Mouse (Mus musculus): ENCODE data around the gene Lsm7. TPM values are rescaled to one million over a fixed set of nuclear protein-coding genes. Genes with fewer than 3 reads are reported as not detected.

The Lsm7 gene
- polyA plus RNA-seq, 1 experiment, result 67.0 TPM

DNA sequence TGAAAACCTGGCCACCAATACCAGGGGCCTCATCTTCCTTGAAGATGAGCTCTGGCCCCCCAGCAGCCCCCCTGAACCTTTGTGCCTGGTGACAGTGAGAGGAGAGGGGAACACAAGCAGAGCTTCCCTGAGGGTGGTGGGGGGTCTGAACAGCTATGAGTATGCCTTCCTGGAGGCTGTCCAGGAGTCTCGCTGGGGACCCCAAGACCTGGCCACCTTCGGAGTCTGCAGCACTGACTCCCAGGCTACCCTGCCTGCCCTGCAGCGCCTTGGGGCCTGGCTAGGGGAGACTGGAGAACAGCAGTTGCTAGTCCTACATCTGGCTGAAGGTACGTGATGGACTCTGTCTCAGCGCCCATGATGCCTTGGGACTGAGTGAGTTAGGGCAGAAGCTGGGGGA lies 49.7 kb downstream of the Lsm7 start:
- no peak overlapping the region for H3K4me3 ChIP-seq (ENCODE audit: control insufficient read depth, low read depth, low read length)
- TF ChIP-seq CTCF (IDR thresholded peaks at IDR 0.05; ENCODE audit: control insufficient read depth, insufficient read depth, insufficient replicate concordance, low read depth, low read length), result no peak
- no peak for TF ChIP-seq POLR2A (IDR thresholded peaks at IDR 0.05; ENCODE audit: control insufficient read depth, low read depth, low read length)
- H3K27ac ChIP-seq (ENCODE audit: control insufficient read depth, insufficient read depth, low read depth, low read length), result 0 out of 2 replicates have a peak overlapping the region, but pooled peaks have one; percentile 7
- no peaks in the 10 kb centered on the region; the same call in 1 of the 2 replicates for H3K36me3 ChIP-seq (ENCODE audit: control insufficient read depth, insufficient read depth, low read length)
- no peaks in the 10 kb centered on the region for H3K27me3 ChIP-seq (ENCODE audit: control insufficient read depth, insufficient read depth, low read length)
- peaks cover 39% of the 10 kb centered on the region for H3K4me1 ChIP-seq (ENCODE audit: control insufficient read depth, insufficient read depth, low read length)

DNA sequence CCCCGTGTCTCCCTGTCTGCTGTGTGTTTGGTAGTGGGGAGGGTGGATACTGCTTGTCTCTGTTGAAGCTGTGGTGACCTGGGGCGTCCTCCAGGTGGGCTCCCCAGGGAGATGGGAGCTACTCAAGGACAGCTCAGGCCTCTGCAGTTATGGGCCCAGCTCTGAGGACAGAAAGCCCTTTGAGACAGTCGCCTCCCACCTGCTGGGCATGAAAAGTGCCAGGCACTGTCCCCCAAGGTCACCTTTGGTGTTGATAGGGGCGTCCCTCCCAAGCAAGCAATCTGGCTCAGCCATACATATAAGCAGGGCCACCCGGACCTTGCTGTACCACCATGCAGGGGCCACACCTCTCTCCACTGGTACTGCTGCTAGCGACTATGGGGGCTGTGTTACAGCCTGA lies 50.1 kb downstream of the Lsm7 start, which contains the start of gene Amh:
TSS of gene Amh (plus strand) at position 328 of the 400 bp plus-strand sequence.
- no peaks in the 10 kb centered on the region for H3K27me3 ChIP-seq (ENCODE audit: control insufficient read depth, insufficient read depth, low read length)
- TF ChIP-seq CTCF (IDR thresholded peaks at IDR 0.05; ENCODE audit: control insufficient read depth, insufficient read depth, insufficient replicate concordance, low read depth, low read length), result no peak
- TF ChIP-seq POLR2A (IDR thresholded peaks at IDR 0.05; ENCODE audit: control insufficient read depth, low read depth, low read length), result no peak
- H3K4me3 ChIP-seq (ENCODE audit: control insufficient read depth, low read depth, low read length), result no peak within 1 kb of the TSS
- peak within 1 kb of the TSS; percentile 7; the same call in 1 of the 2 replicates for H3K27ac ChIP-seq (ENCODE audit: control insufficient read depth, insufficient read depth, low read depth, low read length)
- no peaks in the 10 kb centered on the region; the same call in 1 of the 2 replicates for H3K36me3 ChIP-seq (ENCODE audit: control insufficient read depth, insufficient read depth, low read length)
- peaks cover 38% of the 10 kb centered on the region for H3K4me1 ChIP-seq (ENCODE audit: control insufficient read depth, insufficient read depth, low read length)

DNA sequence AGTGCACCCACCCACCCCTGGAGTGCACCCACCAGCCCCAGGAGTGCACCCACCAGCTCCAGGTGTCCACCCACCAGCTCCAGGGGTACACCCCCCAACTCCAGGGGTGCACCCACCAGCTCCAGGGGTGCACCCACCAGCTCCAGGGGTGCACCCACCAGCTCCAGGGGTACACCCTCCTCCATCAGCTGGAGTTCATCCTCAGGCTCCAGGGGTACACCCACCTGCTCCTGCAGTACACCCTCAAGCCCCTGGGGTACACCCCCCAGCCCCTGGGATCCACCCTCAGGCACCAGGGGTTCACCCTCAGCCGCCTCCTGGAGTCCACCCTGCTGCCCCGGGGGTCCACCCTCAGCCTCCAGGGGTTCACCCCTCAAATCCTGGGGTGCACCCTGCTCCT lies 50.7 kb downstream of the Lsm7 start:
- no peak for TF ChIP-seq POLR2A (IDR thresholded peaks at IDR 0.05; ENCODE audit: control insufficient read depth, low read depth, low read length)
- no peak for TF ChIP-seq CTCF (IDR thresholded peaks at IDR 0.05; ENCODE audit: control insufficient read depth, insufficient read depth, insufficient replicate concordance, low read depth, low read length)

DNA sequence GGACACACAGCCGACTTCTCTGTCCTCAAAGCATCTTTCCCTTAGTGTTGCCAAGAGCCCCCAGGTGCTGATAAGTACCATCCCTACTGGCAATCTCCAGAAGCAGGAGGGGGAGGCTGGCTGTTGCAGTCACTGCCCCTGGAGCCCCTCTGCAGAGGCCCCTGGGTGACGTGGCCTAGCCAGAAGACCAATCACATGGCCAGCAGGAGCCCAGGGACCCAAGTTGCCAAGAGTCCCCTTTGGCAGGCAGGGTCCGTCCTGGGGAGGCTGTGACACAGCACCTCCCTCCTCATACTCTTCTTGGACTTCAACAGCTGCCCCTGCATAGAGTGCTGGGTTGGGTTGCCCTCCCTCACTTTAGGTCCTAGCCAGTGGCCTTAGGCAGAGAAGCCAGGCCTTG lies 52.0 kb downstream of the Lsm7 start:
- Histone ChIP-seq H3K27me3 (ENCODE audit: control insufficient read depth, insufficient read depth, low read length) (no peaks in the 10 kb centered on the region), H3K4me1 (ENCODE audit: control insufficient read depth, insufficient read depth, low read length) (peaks cover 31% of the 10 kb centered on the region), H3K27ac (ENCODE audit: control insufficient read depth, insufficient read depth, low read depth, low read length) (no peak overlapping the region), H3K4me3 (ENCODE audit: control insufficient read depth, low read depth, low read length) (no peak overlapping the region), H3K36me3 (ENCODE audit: control insufficient read depth, insufficient read depth, low read length) (no peaks in the 10 kb centered on the region; the same call in 1 of the 2 replicates)
- TF ChIP-seq CTCF (IDR thresholded peaks at IDR 0.05; ENCODE audit: control insufficient read depth, insufficient read depth, insufficient replicate concordance, low read depth, low read length) (no peak), POLR2A (IDR thresholded peaks at IDR 0.05; ENCODE audit: control insufficient read depth, low read depth, low read length) (no peak)

More for the DNA sequence above, 50.7 kb downstream of the Lsm7 start:
- no peaks in the 10 kb centered on the region for H3K27me3 ChIP-seq (ENCODE audit: control insufficient read depth, insufficient read depth, low read length)
- H3K27ac ChIP-seq (ENCODE audit: control insufficient read depth, insufficient read depth, low read depth, low read length), result no peak overlapping the region
- H3K36me3 ChIP-seq (ENCODE audit: control insufficient read depth, insufficient read depth, low read length), result no peaks in the 10 kb centered on the region; the same call in 1 of the 2 replicates
- H3K4me3 ChIP-seq (ENCODE audit: control insufficient read depth, low read depth, low read length), result no peak overlapping the region
- H3K4me1 ChIP-seq (ENCODE audit: control insufficient read depth, insufficient read depth, low read length), result peaks cover 40% of the 10 kb centered on the region

Other genes with a start within 250 kb of the Lsm7 start
- gene Gm49322, start 249.2 kb downstream of the Lsm7 start, polyA plus RNA-seq (2012; rRNA removed), result 1.9 and 2.1 TPM in 2 replicates
- gene Csnk1g2, start 232.4 kb downstream of the Lsm7 start, polyA plus RNA-seq (2012; rRNA removed), result 1,079 and 1,184 TPM in 2 replicates
- 18.9 and 20.5 TPM in 2 replicates for gene Btbd2, start 198.1 kb downstream of the Lsm7 start, polyA plus RNA-seq (2012; rRNA removed)
- gene Mknk2, start 177.1 kb downstream of the Lsm7 start, polyA plus RNA-seq (2012; rRNA removed), result 53.5 and 60.4 TPM in 2 replicates
- gene Mob3a, start 153.2 kb downstream of the Lsm7 start, polyA plus RNA-seq (2012; rRNA removed), result 11.1 and 12.5 TPM in 2 replicates
- 339 and 385 TPM in 2 replicates for gene Izumo4, start 153.0 kb downstream of the Lsm7 start, polyA plus RNA-seq (2012; rRNA removed)
- gene Ap3d1, start 112.9 kb downstream of the Lsm7 start, polyA plus RNA-seq (2012; rRNA removed), result 178 and 195 TPM in 2 replicates
- gene Dot1l, start 100.0 kb downstream of the Lsm7 start, polyA plus RNA-seq (2012; rRNA removed), result 168 and 189 TPM in 2 replicates
- gene Sf3a2, start 57.0 kb downstream of the Lsm7 start, polyA plus RNA-seq (2012; rRNA removed), result 65.7 and 67.4 TPM in 2 replicates
- 41.4 and 45.8 TPM in 2 replicates for gene Plekhj1, start 56.6 kb downstream of the Lsm7 start, polyA plus RNA-seq (2012; rRNA removed)
- gene Amh, start 50.0 kb downstream of the Lsm7 start, polyA plus RNA-seq (2012; rRNA removed), result 2.5 and 3.2 TPM in 2 replicates
- gene Jsrp1, start 41.7 kb downstream of the Lsm7 start, polyA plus RNA-seq (2012; rRNA removed), result 1.2 and 1.4 TPM in 2 replicates
- gene Oaz1, start 28.6 kb downstream of the Lsm7 start, polyA plus RNA-seq (2012; rRNA removed), result 261 and 275 TPM in 2 replicates
- gene Lingo3, start 11.2 kb downstream of the Lsm7 start, polyA plus RNA-seq (2012; rRNA removed), result 0.16 and 0.26 TPM in 2 replicates
- gene Sppl2b, start 66 bp upstream of the Lsm7 start, polyA plus RNA-seq (2012; rRNA removed), result 169 and 173 TPM in 2 replicates
- 2.0 and 2.7 TPM in 2 replicates for gene Tmprss9, start 16.6 kb upstream of the Lsm7 start, polyA plus RNA-seq (2012; rRNA removed)
- gene Timm13, start 45.8 kb upstream of the Lsm7 start, polyA plus RNA-seq (2012; rRNA removed), result 76.7 and 104 TPM in 2 replicates
- gene Lmnb2, start 63.0 kb upstream of the Lsm7 start, polyA plus RNA-seq (2012; rRNA removed), result 177 TPM in 2 replicates
- gene Gadd45b, start 74.9 kb upstream of the Lsm7 start, polyA plus RNA-seq (2012; rRNA removed), result 7.8 and 9.1 TPM in 2 replicates
- gene Gng7, start 159.7 kb upstream of the Lsm7 start, polyA plus RNA-seq (2012; rRNA removed), result 1.0 and 1.6 TPM in 2 replicates
- 0.95 and 1.4 TPM in 2 replicates for gene Diras1, start 170.5 kb upstream of the Lsm7 start, polyA plus RNA-seq (2012; rRNA removed)
- gene Slc39a3, start 182.2 kb upstream of the Lsm7 start, polyA plus RNA-seq (2012; rRNA removed), result 39.6 and 46.3 TPM in 2 replicates
- gene Sgta, start 205.0 kb upstream of the Lsm7 start, polyA plus RNA-seq (2012; rRNA removed), result 203 and 224 TPM in 2 replicates
- gene Thop1, start 214.8 kb upstream of the Lsm7 start, polyA plus RNA-seq (2012; rRNA removed), result 318 and 378 TPM in 2 replicates
- 0.40 and 0.70 TPM in 2 replicates for gene Creb3l3, start 243.7 kb upstream of the Lsm7 start, polyA plus RNA-seq (2012; rRNA removed)

Measured in testis, adult 2 months (tissue).